Mouse (Mus musculus) hindbrain, postnatal 0 days (tissue): ENCODE results near the gene Krtap19-1. TPM values are rescaled to one million over a fixed set of nuclear protein-coding genes. Genes with fewer than 3 reads are reported as not detected.
A peak's percentile ranks its signal among the peaks of the same experiment; 100 is the strongest.

Experiments used
- ATAC-seq: fragments of 200-750 bp; cut with Nextera tagmentation; 2 replicates; pipeline ENCODE4 v1.8.0; 2017; ENCODE audit warnings: mild to moderate bottlenecking, moderate TSS enrichment, moderate library complexity
- DNase-seq: peaks from one replicate; pipeline ENCODE4 v3.0.0-alpha.2; 2015; ENCODE audit warnings: low spot score
- H3K27ac ChIP-seq: fragments of 300-500 bp; sonication (generic); 2 replicates; pipeline ENCODE4 v1.5.1; 2014; ENCODE audit warnings: mild to moderate bottlenecking
- H3K27me3 ChIP-seq: fragments of 300-500 bp; sonication (generic); 2 replicates; pipeline ENCODE4 v1.6.1; 2014; ENCODE audit warnings: low read length, mixed read lengths; ENCODE audit not compliant: insufficient read depth
- H3K36me3 ChIP-seq: fragments of 300-500 bp; sonication (generic); 2 replicates; pipeline ENCODE4 v1.6.1; 2014; ENCODE audit warnings: low read length, mixed read lengths; ENCODE audit not compliant: insufficient read depth
- H3K4me1 ChIP-seq: fragments of 300-500 bp; sonication (generic); 2 replicates; pipeline ENCODE4 v1.6.1; 2014; ENCODE audit warnings: antibody characterized with exemption, low read length, mixed read lengths; ENCODE audit not compliant: insufficient read depth
- H3K4me2 ChIP-seq: fragments of 300-500 bp; sonication (generic); 2 replicates; pipeline ENCODE4 v1.6.1; 2014; ENCODE audit warnings: low read depth, mild to moderate bottlenecking, low read length, moderate library complexity, mixed read lengths
- H3K4me3 ChIP-seq: fragments of 300-500 bp; sonication (generic); 2 replicates; pipeline ENCODE4 v1.5.1; 2014; ENCODE audit warnings: low read length
- H3K9ac ChIP-seq: fragments of 300-500 bp; sonication (generic); replicated peaks from 2 replicates; pipeline ENCODE4 v1.6.1; 2014; ENCODE audit warnings: mild to moderate bottlenecking, low read length, moderate library complexity, mixed read lengths
- H3K9me3 ChIP-seq: fragments of 300-500 bp; sonication (generic); 2 replicates; pipeline ENCODE4 v1.6.1; 2016; ENCODE audit warnings: low read length, mixed read lengths
- CTCF ChIP-seq: IDR thresholded peaks from 2 replicates; pipeline ENCODE4 v1.5.1; 2016; ENCODE audit warnings: antibody characterized with exemption, control low read depth, low read depth
- WGBS: fragments of 180-500 bp; shearing (Covaris S2); extraction: QIAGEN DNeasy Blood & Tissue Kit; methylation state at CpG from one replicate; pipeline ENCODE4 v1.1.7; 2014; 5-methylcytosine and 5-hydroxymethylcytosine counted together
- polyA plus RNA-seq: library from polyadenylated mRNA; unstranded; fragments of >200 nt; fragmentation: Nextera tagmentation; extraction: Ambion mirVana; gene quantifications from 2 replicates; pipeline ENCODE4 v1.2.1, GENCODE M21; 2015
- total RNA-seq: library from RNA; depleted of rRNA; stranded (reverse); fragments of >200 nt; gene quantifications from 2 replicates; pipeline ENCODE4 v1.2.3, GENCODE M21; 2014; rRNA removed

The Krtap19-1 gene
- total and polyA plus RNA-seq, 2 experiments from 2014 or later = not detected

- TF ChIP-seq CTCF = peak; percentile 71
- no peaks in the 10 kb centered on the region for H3K36me3 ChIP-seq
- H3K9ac ChIP-seq = no peak overlapping the region
- H3K4me3 ChIP-seq = no peak overlapping the region
- ATAC-seq = no peak
- no peaks in the 10 kb centered on the region for H3K9me3 ChIP-seq
- 16% methylated on average over 5 of the region's 5 CpGs for WGBS
- H3K4me2 ChIP-seq = no peak overlapping the region
- H3K4me1 ChIP-seq = no peaks in the 10 kb centered on the region
- H3K27me3 ChIP-seq = no peaks in the 10 kb centered on the region
- DNase-seq = peak; percentile 56
- no peak overlapping the region for H3K27ac ChIP-seq
These were observed 17.8 kb downstream of the Krtap19-1 start for GRCm38 (mm10) chr16:88851450-88851849.

DNA sequence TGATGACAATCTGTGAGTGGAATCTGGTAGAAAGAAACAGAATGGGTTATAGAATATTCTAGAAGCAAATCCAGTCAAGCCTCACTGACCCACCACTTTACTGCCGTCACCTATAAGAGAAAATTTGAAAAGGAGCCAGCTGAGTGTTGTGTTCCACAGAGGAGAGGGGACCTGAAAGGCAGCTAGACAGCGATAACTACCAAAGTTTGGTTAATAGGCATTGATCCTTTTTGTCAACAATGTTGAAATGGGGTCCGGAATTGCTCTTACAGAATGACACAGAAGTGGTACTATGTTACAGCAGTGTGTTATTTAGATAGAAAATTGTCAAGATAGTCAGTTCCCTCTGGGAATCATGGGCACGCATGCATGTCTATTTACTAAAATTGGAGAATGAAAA is 20.7 kb downstream of the Krtap19-1 start:
- H3K27me3 ChIP-seq = no peaks in the 10 kb centered on the region
- H3K4me2 ChIP-seq = no peak overlapping the region
- no peaks in the 10 kb centered on the region for H3K36me3 ChIP-seq
- DNase-seq = no peak
- H3K4me3 ChIP-seq = no peak overlapping the region
- no peaks in the 10 kb centered on the region for H3K9me3 ChIP-seq
- no peak overlapping the region for H3K9ac ChIP-seq
- no peak for ATAC-seq
- WGBS = 85% methylated on average over 4 of the region's 4 CpGs
- H3K4me1 ChIP-seq = no peaks in the 10 kb centered on the region
- H3K27ac ChIP-seq = no peak overlapping the region
- TF ChIP-seq CTCF = no peak

- H3K27me3 ChIP-seq = no peaks in the 10 kb centered on the region
- H3K9me3 ChIP-seq = no peaks in the 10 kb centered on the region
- H3K9ac ChIP-seq = no peak overlapping the region
- 95% methylated on average over 1 of the region's 1 CpGs for WGBS
- no peak overlapping the region for H3K27ac ChIP-seq
- DNase-seq (no peak), ATAC-seq (no peak)
- H3K4me3 ChIP-seq = no peak overlapping the region
- no peaks in the 10 kb centered on the region for H3K4me1 ChIP-seq
- TF ChIP-seq CTCF = no peak
- no peak overlapping the region for H3K4me2 ChIP-seq
- H3K36me3 ChIP-seq = no peaks in the 10 kb centered on the region
These were observed 21.8 kb downstream of the Krtap19-1 start for GRCm38 (mm10) chr16:88847363-88847762.

GRCm38 (mm10) chr16:88826978-88827377 is 42.2 kb downstream of the Krtap19-1 start:
- Histone ChIP-seq H3K27me3 (no peaks in the 10 kb centered on the region), H3K4me3 (no peak overlapping the region), H3K4me1 (no peaks in the 10 kb centered on the region), H3K4me2 (no peak overlapping the region), H3K9ac (no peak overlapping the region), H3K9me3 (no peaks in the 10 kb centered on the region), H3K36me3 (no peaks in the 10 kb centered on the region), H3K27ac (no peak overlapping the region)
- WGBS = 66% methylated on average over 3 of the region's 3 CpGs
- DNase-seq (no peak), ATAC-seq (no peak)
- TF ChIP-seq CTCF = no peak

- Histone ChIP-seq H3K36me3 (no peaks in the 10 kb centered on the region), H3K4me2 (no peak within 1 kb of the TSS), H3K9ac (no peak within 1 kb of the TSS), H3K27me3 (no peaks in the 10 kb centered on the region), H3K9me3 (no peaks in the 10 kb centered on the region), H3K27ac (no peak within 1 kb of the TSS), H3K4me1 (no peaks in the 10 kb centered on the region), H3K4me3 (no peak within 1 kb of the TSS)
- DNase-seq (no peak), ATAC-seq (no peak)
- WGBS = 76% methylated on average over 9 of the region's 9 CpGs
- no peak for TF ChIP-seq CTCF
These were observed 43.0 kb downstream of the Krtap19-1 start, which contains the start of gene Krtap14 for GRCm38 (mm10) chr16:88826095-88826652. Gene Krtap14, minus strand, starts transcription at chr16:88826145.

- Histone ChIP-seq H3K27me3 (no peaks in the 10 kb centered on the region), H3K4me2 (no peak overlapping the region), H3K9me3 (no peaks in the 10 kb centered on the region), H3K27ac (no peak overlapping the region), H3K4me1 (no peaks in the 10 kb centered on the region), H3K36me3 (no peaks in the 10 kb centered on the region), H3K9ac (no peak overlapping the region), H3K4me3 (no peak overlapping the region)
- peak; percentile 14 for DNase-seq
- 77% methylated on average over 3 of the region's 3 CpGs for WGBS
- ATAC-seq = no peak
- peak; percentile 63 for TF ChIP-seq CTCF
These were observed 45.5 kb downstream of the Krtap19-1 start for GRCm38 (mm10) chr16:88823736-88824135.

DNA sequence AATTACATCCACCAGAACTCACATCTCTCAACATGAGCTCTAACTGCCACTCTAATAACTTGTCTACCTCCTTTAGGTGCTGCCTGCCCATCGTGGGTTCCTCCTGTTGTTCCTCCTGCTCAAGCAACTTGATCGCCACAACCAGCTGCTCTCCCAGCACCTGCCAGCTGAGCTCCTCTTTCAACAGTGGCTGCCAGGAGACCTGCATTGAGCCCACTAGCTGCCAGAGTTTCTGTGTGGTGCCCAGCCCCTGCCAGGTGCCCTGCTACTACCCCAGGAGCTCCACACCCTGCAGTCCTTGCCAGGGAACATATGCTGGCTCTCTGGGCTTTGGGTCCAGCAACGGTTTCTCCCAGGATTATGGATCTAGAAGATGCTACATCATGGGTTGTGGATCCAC is 49.1 kb downstream of the Krtap19-1 start, which contains the start of gene Krtap15:
Gene Krtap15 (plus strand): TSS at position 150 of the 400 bp plus-strand sequence.
- no peak for ATAC-seq
- Histone ChIP-seq H3K4me3 (no peak within 1 kb of the TSS), H3K27me3 (no peaks in the 10 kb centered on the region), H3K27ac (no peak within 1 kb of the TSS), H3K9ac (no peak within 1 kb of the TSS), H3K36me3 (no peaks in the 10 kb centered on the region), H3K9me3 (no peaks in the 10 kb centered on the region), H3K4me1 (no peaks in the 10 kb centered on the region), H3K4me2 (no peak within 1 kb of the TSS)
- WGBS = 69% methylated on average over 3 of the region's 3 CpGs
- DNase-seq = no peak
- TF ChIP-seq CTCF = no peak

Other genes starting within 250 kb of the Krtap19-1 start
- not detected in 2 replicates for gene 2310079G19Rik, start 241.7 kb downstream of the Krtap19-1 start, total RNA-seq
- not detected in 2 replicates for gene 2310079G19Rik, start 241.7 kb downstream of the Krtap19-1 start, polyA plus RNA-seq
- not detected in 2 replicates for gene Krtap26-1, start 221.6 kb downstream of the Krtap19-1 start, total RNA-seq
- gene Krtap26-1, start 221.6 kb downstream of the Krtap19-1 start, polyA plus RNA-seq = not detected in 2 replicates
- not detected in 2 replicates for gene Krtap27-1, start 197.7 kb downstream of the Krtap19-1 start, total RNA-seq
- gene Krtap27-1, start 197.7 kb downstream of the Krtap19-1 start, polyA plus RNA-seq = not detected in 2 replicates
- gene 2310061N02Rik, start 161.4 kb downstream of the Krtap19-1 start, total RNA-seq = not detected in 2 replicates
- not detected in 2 replicates for gene 2310061N02Rik, start 161.4 kb downstream of the Krtap19-1 start, polyA plus RNA-seq
- not detected in 2 replicates for gene Krtap13-1, start 140.5 kb downstream of the Krtap19-1 start, total RNA-seq
- not detected in 2 replicates for gene Krtap13-1, start 140.5 kb downstream of the Krtap19-1 start, polyA plus RNA-seq
- gene Krtap13, start 117.8 kb downstream of the Krtap19-1 start, total RNA-seq = not detected in 2 replicates
- not detected in 2 replicates for gene Krtap13, start 117.8 kb downstream of the Krtap19-1 start, polyA plus RNA-seq
- gene 2310034C09Rik, start 110.6 kb downstream of the Krtap19-1 start, total RNA-seq = not detected in 2 replicates
- not detected in 2 replicates for gene 2310034C09Rik, start 110.6 kb downstream of the Krtap19-1 start, polyA plus RNA-seq
- not detected in 2 replicates for gene 2310057N15Rik, start 95.2 kb downstream of the Krtap19-1 start, total RNA-seq
- gene 2310057N15Rik, start 95.2 kb downstream of the Krtap19-1 start, polyA plus RNA-seq = not detected in 2 replicates
- not detected in 2 replicates for gene Gm5965, start 91.5 kb downstream of the Krtap19-1 start, total RNA-seq
- not detected in 2 replicates for gene Gm5965, start 91.5 kb downstream of the Krtap19-1 start, polyA plus RNA-seq
- gene Gm20741, start 57.2 kb downstream of the Krtap19-1 start, total RNA-seq = not detected in 2 replicates
- gene Gm20741, start 57.2 kb downstream of the Krtap19-1 start, polyA plus RNA-seq = not detected in 2 replicates
- gene Krtap15, start 49.2 kb downstream of the Krtap19-1 start, total RNA-seq = not detected in 2 replicates
- gene Krtap15, start 49.2 kb downstream of the Krtap19-1 start, polyA plus RNA-seq = not detected in 2 replicates
- not detected in 2 replicates for gene Krtap14, start 43.3 kb downstream of the Krtap19-1 start, total RNA-seq
- gene Krtap14, start 43.3 kb downstream of the Krtap19-1 start, polyA plus RNA-seq = not detected in 2 replicates
- not detected in 2 replicates for gene Krtap19-2, start 4.9 kb upstream of the Krtap19-1 start, total RNA-seq
- not detected in 2 replicates for gene Krtap19-2, start 4.9 kb upstream of the Krtap19-1 start, polyA plus RNA-seq
- not detected in 2 replicates for gene Krtap19-3, start 8.6 kb upstream of the Krtap19-1 start, total RNA-seq
- gene Krtap19-3, start 8.6 kb upstream of the Krtap19-1 start, polyA plus RNA-seq = not detected in 2 replicates
- gene Krtap19-4, start 15.7 kb upstream of the Krtap19-1 start, total RNA-seq = not detected in 2 replicates
- gene Krtap19-4, start 15.7 kb upstream of the Krtap19-1 start, polyA plus RNA-seq = not detected in 2 replicates
- gene Krtap19-5, start 27.0 kb upstream of the Krtap19-1 start, total RNA-seq = not detected in 2 replicates
- not detected in 2 replicates for gene Krtap19-5, start 27.0 kb upstream of the Krtap19-1 start, polyA plus RNA-seq
- not detected in 2 replicates for gene Krtap19-9b, start 62.9 kb upstream of the Krtap19-1 start, total RNA-seq
- gene Krtap19-9b, start 62.9 kb upstream of the Krtap19-1 start, polyA plus RNA-seq = not detected in 2 replicates
- gene Krtap16-3, start 93.5 kb upstream of the Krtap19-1 start, total RNA-seq = not detected in 2 replicates
- gene Krtap16-3, start 93.5 kb upstream of the Krtap19-1 start, polyA plus RNA-seq = not detected in 2 replicates
- gene Krtap22-2, start 141.3 kb upstream of the Krtap19-1 start, total RNA-seq = not detected in 2 replicates
- not detected in 2 replicates for gene Krtap22-2, start 141.3 kb upstream of the Krtap19-1 start, polyA plus RNA-seq
- not detected in 2 replicates for gene Gm10229, start 145.9 kb upstream of the Krtap19-1 start, total RNA-seq
- gene Gm10229, start 145.9 kb upstream of the Krtap19-1 start, polyA plus RNA-seq = not detected in 2 replicates
- gene Krtap6-1, start 162.3 kb upstream of the Krtap19-1 start, total RNA-seq = not detected in 2 replicates
- not detected in 2 replicates for gene Krtap6-1, start 162.3 kb upstream of the Krtap19-1 start, polyA plus RNA-seq
- gene Gm10228, start 172.1 kb upstream of the Krtap19-1 start, total RNA-seq = not detected in 2 replicates
- gene Gm10228, start 172.1 kb upstream of the Krtap19-1 start, polyA plus RNA-seq = not detected in 2 replicates
- gene Krtap6-5, start 178.5 kb upstream of the Krtap19-1 start, total RNA-seq = not detected in 2 replicates
- not detected in 2 replicates for gene Krtap6-5, start 178.5 kb upstream of the Krtap19-1 start, polyA plus RNA-seq
- gene 1110025L11Rik, start 194.6 kb upstream of the Krtap19-1 start, total RNA-seq = not detected in 2 replicates
- not detected in 2 replicates for gene 1110025L11Rik, start 194.6 kb upstream of the Krtap19-1 start, polyA plus RNA-seq
- not detected in 2 replicates for gene Krtap6-3, start 214.6 kb upstream of the Krtap19-1 start, total RNA-seq
- not detected in 2 replicates for gene Krtap6-3, start 214.6 kb upstream of the Krtap19-1 start, polyA plus RNA-seq